Mouse (Mus musculus) ES-E14 (cell line): ENCODE data around the gene Kif20b.

Source experiments
- MAFK ChIP-seq: IDR thresholded peaks from 2 replicates; pipeline ENCODE4 v1.6.1; 2014; ENCODE audit warnings: mild to moderate bottlenecking, low read depth, low read length, inconsistent platforms; ENCODE audit not compliant: insufficient read depth
- ZC3H11A ChIP-seq: IDR thresholded peaks from 2 replicates; pipeline ENCODE4 v1.6.1; 2012; ENCODE audit warnings: low read depth, mild to moderate bottlenecking, inconsistent platforms, low read length, borderline replicate concordance
- ZNF384 ChIP-seq: IDR thresholded peaks from 2 replicates; pipeline ENCODE4 v1.6.1; 2012; ENCODE audit warnings: low read depth, low read length, inconsistent platforms

- TF ChIP-seq ZC3H11A (no peak), MAFK (no peak), ZNF384 (no peak)
Measured at GRCm38 (mm10) chr19:34878603-34879541, 43.3 kb upstream of the Kif20b start, which contains the start of gene Pank1.
